Mouse (Mus musculus): ENCODE measurements around the gene Wdr54.

Wdr54 gene

DNA sequence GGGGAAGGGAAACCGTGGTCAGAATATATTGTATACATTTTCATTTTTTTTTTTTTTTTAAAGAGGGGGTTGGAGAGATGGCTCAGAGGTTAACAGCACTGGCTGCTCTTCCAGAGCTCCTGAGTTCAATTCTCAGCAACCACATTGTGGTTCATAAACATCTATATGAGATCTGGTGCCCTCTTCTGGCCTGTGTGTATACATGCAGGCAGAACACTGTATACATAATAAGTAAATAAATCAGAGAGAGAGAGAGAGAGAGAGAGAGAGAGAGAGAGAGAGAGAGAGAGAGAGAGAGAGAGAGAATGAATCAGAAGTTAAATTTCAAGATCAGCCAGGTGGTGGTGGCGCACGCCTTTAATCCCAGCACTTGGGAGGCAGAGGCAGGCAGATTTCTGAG lies 3.3 kb upstream of the Wdr54 start:
- DNase-seq (ENCODE audit: low spot score): peak; percentile 88

DNA sequence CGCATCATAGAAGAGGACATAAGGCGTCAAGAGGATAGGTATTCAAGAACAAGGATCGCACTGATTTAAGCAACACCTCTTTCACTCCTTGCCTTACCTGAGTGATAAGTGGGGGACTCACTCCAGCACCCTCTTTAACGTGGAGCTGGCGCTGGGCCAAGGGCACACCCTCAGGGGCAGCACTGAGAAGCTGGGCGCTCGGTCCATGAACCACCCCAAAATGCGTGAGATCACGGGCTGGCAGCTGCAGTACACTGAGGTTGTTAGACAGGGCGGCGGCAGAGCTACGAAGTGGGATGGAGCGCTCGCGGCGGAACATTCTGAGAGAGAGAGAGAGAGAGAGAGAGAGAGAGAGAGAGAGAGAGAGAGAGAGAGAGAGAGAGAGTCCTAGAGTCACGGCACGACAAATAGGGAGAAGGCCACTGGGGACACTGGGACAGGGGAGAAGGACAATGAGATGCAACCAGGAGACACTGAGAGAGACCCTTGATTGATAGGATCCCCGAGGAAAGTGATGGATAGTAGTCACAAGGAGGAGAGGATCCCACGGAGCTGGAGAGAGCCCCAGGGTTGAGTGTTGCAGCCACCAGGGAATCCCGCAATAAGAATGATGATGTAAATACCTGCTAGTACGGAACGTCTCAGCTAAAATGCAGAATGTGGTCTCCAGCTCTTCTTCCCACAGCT lies 502 bp downstream of the Wdr54 start:
- DNase-seq (ENCODE audit: low spot score): no peak

DNA sequence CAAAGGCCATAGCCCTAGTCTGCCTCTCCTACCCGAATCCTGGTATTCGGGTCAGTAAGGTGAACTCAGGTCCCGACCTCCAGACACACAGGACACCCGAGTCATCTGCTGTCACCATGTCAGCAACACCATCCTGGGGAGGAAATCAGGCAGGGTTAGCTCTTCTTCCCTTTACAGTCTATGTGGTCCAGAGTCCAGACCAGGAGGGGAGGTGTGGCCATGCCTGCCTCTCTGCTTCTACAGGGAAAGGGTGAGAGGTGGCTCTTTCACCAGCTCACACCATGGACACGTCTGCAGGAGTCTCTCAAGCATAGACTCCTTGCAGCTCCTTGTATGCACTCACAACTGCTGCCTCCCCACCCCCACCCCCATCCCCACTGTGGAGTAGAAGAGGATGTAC lies 2.7 kb downstream of the Wdr54 start:
- no peak for DNase-seq (ENCODE audit: low spot score)

DNA sequence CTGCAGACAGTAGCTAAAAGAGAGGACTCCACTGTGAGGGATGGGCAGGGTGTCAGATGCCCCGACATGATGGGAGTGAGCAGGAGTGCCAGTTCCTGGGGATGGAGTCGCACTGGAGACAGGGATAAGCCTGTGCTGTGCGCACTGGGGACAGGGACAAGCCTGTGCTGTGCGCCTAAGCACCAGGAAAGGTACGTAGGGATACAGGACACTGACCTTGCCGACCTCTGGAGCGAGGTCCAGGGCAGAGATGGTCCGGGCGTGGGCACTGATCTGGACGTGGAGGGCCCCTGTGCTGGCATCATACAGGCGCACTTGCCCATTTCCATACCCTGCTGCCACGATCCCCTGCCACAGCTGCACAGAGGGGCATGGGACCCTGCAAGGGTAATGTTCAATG lies 3.2 kb downstream of the Wdr54 start:
- DNase-seq (ENCODE audit: low spot score): no peak

DNA sequence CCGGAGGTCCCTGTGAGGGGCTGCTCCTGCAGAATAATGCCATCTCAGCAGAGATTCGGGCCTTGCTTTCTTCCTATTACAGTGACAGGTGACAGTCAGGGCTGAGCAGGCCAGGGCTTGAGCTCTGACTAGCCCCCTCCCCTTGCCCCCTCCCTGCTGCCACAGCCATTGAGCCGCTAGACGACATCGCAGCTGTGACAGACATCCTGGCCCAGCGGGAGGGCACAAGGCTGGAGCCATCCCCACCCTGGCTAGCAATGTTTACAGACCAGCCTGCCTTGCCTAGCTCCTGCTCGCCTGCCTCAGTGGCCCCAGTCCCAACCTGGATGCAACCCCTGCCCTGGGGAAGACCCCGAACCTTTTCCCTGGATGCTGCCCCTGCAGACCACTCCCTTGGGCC lies 4.5 kb downstream of the Wdr54 start:
- DNase-seq (ENCODE audit: low spot score): no peak

DNA sequence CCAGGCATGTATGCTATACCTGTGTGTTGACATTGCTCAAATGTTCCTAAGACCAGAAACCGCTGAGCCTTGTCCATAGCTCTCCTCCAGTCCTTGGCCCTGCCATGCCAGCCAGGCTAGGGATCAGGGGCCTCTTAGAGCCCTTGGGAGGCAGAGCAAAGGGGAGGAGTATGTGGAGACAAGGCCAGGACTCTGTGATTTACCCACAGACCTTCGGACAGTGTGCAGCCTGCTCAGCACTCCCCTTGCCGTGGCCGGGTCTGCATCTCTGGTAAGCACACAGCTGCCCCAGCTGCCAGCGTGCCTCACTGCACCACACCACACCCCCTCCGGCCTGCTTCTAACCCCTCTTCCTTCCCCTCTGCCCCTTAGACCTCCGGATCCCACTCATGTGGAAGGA lies 8.9 kb downstream of the Wdr54 start:
- DNase-seq (ENCODE audit: low spot score): no peak

DNA sequence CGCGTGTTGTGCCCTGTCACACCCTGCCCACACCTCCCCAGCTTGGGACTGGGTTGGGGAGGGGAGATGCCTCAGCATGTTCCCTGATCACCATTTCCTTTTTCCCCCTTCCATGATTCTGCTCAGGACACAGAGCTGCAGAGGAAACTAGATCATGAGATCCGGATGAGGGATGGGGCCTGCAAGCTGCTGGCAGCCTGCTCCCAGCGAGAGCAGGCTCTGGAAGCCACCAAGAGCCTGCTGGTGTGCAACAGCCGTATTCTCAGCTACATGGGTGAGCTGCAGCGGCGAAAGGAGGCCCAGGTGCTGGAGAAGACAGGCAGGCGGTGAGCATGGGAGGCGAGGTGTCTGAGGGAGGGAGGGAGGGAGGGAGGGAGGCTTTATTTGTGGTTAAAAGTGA lies 10.4 kb downstream of the Wdr54 start:
- no peak for DNase-seq (ENCODE audit: low spot score)

DNA sequence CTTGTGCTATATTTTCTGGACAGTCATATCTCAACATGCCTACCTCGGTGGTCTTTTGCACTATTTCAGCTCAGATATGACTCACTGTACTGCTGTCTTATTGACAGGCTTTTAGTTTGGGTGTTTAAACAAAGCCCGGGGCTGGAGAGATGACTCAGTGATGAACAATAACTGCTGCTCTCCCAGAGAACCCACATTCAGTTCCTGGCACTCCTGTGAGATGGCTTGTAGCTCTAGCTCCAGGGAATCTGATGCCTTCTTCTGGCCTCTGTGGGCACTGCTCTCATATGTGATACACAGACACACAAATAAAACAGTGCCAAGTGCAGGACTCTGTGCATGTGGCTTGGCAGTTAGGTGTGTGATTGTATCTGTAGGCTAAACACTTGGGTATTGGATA lies 11.0 kb downstream of the Wdr54 start:
- no peak for DNase-seq (ENCODE audit: low spot score)

DNA sequence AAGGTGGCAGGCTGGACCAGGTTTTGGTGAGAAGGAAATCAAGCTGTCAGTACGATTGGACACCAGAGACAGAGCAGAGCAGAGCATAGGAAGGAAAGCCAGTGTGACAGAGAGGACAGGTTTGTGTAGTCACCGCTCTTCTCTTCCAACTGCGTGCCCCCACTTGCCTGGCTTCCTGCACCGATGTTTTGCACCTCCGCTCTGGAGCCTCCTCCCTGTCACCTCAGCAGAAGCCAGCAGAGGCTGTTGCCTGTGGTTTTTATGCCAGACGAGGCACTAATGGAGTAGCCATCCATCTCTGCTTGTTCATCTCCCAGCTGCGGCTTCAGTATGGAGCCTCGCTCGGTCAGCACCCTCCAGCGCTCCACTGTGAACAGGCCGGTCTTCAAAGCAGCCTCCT lies 13.3 kb downstream of the Wdr54 start:
- DNase-seq (ENCODE audit: low spot score): no peak

DNA sequence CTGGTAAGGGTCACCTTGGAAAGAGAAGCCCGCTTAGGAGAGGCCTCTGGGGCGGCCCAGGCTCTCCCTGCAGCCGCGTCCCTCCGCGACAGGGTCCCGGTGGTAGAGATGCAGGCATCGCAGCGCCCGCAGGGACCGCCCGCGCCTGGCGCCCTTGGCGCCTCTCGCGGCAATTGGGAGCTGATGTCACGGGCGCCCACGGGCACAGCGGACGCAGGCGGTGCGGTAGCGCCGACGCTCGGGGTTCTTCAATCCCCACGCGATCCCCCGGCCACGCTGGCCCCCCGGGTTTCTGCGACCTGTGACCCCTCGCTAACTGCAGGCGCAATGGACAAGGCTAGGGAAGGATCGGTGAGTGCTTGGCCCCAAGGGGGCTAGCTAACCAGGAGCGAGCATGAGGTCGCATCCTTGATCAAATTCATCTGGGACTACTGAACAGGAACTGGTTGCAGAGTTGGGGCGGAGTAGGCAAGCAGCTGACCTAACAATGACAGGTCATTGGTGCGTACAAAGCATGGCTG lies 13.9 kb downstream of the Wdr54 start:
- DNase-seq (ENCODE audit: low spot score): peak; percentile 54

DNA sequence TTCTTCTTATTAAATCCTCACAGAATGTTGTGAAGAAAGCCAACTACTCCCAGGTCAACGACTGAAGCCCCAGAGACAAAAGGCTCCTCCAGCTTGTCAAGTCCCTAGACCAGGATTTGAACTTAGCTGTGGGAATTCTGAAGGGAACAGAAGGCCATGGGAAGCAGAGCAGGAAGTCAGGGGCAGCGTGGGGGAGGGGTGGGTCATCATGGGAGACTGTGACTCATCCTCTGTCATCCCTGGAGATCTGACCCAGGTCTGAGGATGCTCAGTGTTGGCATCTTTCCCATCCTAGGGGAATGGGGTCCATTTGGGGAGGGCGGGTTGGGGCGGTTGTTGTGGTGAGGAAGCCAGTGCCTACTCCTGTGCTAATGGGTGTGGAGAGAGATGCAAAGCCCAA lies 14.6 kb downstream of the Wdr54 start:
- DNase-seq (ENCODE audit: low spot score): no peak

DNA sequence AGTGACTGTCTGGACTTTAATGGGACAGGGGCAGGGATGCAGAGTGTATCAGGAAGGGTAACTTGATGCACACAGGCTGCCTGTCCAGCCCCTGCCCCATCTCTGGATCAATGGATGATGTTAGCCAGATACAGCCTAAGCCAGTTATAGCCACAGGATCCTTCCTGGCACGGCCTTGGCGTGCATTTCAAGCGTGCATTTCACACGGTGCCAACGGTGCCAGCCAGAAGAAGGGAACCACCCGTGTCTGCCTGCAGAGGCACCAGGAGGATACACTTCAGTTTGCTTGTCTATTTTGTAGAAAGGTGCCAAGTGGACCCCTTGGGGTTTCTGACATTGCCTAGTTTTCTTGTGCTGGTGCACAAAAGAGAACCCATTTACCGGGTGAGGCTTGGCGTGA lies 16.2 kb downstream of the Wdr54 start:
- DNase-seq (ENCODE audit: low spot score): no peak

DNA sequence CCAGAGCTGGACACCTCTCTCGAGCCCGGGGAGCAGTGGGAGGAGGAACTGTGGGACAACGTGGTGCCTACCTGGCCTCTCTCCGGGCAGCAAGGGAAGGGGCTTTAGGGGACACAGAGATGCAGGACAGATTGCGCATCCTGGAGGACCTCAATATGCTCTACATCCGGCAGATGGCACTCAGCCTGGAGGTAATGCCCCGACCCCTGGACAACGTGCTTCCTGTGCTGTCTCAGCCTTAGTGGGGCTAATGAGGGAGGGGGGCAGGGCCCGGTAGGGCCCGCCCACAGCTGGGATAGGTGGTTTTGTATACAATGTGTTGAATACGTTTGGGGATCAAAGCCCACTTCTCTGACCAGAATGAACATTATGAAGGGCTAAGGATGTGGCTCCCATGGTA lies 18.1 kb downstream of the Wdr54 start:
- peak; percentile 83 for DNase-seq (ENCODE audit: low spot score)

DNA sequence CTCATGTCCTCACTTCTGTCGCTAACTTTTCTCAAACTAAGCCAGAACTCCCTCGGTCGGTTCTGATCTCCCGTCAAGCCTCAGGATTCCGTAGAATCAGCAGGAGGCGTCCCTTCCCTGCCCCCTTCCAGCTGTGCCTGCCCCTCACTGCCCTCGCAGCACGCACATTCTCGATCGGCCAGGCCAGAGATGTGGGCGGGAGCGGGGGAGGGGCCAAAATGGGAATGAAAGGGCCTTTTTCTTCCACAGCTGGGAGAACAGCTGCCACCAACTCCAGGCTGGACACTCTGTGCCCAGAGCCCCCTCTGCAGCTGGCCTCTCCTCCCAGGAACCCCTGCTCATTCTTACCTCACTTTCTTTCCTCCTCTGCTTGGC lies 18.6 kb downstream of the Wdr54 start:
- DNase-seq (ENCODE audit: low spot score): peak; percentile 95

DNA sequence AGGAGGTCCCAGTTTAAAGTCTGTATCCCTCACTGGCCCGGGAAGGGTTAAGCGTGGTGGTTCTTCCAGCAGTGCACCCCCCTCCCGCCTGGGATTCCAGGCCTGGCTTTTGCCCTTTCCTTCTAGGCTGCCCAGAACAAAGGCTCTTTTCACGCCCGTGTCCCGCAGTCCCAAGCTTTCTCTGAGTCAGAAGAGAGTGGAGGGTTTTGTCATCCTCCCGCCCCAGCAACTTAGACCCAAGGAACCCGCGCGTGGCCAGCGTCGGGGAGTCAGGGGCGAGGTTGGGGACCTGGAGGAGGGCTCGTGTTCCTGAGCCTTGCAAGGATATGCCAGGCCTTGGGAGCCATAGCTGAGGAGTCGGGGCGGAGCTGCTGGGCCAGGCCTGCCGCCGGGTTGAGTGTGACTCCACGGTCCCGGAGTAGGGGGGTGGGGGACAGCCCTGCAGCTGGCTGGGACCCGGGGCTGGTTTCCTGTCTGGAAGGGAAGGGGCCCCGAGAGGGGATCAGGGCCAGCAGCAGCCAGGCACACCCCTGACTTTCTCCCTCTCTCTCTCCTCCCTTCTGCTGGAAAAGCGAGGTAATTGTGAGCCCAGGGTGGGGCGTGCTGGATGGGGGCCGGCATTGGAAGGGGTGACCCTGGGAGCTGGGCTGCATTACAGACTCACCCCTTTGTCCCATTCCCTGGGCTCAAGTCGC lies 19.2 kb downstream of the Wdr54 start:
- DNase-seq (ENCODE audit: low spot score): peak; percentile 93

DNA sequence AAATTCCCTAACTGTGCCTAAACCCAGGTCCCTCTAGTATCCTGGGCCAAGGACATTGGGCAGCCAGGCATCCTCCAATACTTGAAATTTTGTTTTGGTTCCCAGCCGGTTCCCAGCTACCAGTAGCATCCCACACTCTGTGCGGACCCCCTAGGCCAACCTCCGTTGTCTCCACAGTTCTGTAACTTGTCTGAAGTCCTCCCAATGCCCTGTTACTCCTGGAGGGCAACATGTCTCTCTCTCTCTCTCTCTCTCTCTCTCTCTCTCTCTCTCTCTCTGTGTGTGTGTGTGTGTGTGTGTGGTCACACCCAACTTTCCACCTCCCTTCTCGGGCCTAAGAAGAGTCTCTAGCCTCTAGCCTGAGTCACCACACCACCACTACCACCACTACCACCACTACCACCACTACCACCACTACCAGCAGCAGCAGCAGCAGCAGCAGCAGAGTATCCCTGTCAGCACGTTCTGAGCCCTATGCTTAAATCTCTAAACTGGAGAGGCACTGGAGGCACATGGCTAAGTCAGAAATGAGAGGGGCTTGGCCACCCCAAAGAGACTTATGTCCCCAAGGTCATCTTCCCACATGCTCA lies 19.8 kb downstream of the Wdr54 start:
- DNase-seq (ENCODE audit: low spot score): no peak

DNA sequence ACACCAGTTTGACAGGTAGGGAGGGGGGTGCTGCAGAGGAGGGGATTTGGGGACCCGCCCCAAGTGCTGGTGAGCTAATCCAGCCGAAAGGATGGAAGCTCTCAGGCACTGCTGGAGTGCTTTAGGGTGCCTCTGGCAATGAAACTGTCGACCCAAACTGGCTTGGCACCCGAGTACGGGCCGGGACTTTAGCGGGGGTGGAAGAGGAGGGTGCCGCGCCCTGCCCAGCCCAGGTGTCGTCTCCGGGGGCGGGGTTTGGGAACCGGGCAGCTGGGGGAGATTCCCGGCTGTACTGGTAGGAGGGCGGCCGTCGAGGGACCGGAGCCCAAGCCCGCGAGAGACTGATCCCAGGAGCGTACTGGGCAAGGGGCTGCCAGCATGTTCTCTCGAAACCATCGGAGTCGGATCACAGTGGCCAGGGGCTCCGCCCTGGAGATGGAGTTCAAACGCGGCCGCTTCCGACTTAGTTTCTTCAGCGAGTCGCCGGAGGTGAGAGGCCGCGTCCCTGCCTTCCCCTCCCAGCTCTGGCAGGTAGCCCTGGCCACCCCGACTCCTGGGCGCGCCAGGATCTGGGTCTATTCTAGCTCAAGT lies 20.5 kb downstream of the Wdr54 start:
- peak; percentile 40 for DNase-seq (ENCODE audit: low spot score)

DNA sequence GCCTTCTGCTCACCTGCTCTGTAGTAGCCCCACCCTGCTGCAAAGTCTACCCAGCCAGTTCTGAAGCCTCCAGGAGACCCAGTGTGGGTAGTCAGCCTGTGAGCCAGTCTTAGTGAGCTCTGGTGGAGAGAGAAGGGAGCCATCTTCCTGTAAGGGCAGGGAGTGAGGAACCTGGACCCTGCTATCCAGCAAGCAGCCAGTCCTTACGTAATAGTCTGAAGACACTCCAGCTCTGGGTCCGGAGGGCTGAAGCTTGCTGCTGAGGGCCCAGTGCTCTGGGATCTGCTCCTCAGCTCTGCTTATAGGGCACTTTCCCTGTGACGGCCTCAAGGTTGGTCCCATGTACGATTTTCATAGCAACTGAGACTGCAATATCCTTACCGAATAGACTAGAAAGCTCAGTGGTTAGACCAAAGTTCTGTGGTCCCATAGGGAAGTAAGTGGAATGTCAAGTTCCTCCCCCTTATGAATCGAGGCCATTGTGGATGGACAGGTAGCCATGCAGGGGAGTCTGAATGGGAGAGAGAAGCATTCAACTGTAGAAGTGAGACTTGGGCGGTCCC lies 21.2 kb downstream of the Wdr54 start, which contains the start of gene Rtkn:
Gene Rtkn, plus strand, starts transcription at position 513 of the 563 bp plus-strand sequence.
- DNase-seq (ENCODE audit: low spot score): no peak

DNA sequence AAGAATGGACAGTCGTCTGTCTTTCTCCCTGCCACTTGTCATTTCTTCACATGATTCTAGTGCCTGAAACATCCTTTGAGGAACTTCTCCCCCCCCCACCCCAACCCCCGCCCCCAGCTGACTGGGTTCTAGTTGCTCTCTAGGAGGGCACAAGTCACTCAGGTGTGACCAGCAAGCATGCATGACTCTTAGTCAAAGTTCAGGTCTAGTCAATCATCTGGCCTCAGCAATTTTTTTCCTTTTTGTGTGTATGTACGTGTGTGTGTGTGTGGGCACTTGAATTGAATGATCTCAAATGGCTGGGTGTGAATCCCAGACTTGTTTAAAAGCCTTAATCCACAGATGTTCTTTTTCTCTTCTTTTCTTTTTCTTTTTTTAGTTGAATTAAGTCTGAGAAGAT lies 22.0 kb downstream of the Wdr54 start:
- no peak for DNase-seq (ENCODE audit: low spot score)

DNA sequence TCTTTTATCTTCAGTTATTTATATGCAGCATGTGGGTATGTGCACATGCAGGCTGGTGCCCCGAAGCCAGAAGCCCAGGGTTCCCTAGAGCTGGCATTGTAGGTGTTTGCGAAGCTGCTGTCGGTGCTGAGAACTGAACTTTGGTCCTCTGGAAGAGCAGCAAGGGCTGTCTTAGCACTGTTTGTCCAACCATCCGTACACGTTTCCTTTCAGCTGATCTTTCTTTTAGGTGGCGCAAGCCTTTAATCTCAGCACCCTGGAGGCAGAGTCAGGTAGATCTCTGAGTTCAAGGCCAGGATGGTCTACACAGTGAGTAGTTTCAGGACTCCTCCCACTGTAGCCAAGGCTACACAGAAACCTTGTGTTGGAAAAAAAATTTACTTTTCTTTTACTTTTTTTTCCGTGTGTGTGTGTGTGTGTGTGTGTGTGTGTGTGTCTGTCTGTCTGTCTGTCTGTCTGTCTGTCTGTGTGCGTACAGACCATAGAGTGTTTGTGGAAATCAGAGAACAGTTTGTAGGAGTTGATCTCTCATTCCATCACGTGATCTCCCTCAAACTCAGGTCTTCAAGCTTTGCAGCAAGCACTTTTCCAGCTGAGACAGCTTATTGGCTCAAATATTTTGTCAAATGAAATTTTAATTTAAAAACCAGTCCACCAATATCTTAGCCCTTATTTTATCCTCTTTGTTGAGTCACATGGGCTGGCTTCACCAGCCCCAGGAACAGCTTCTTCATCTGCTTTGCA lies 23.8 kb downstream of the Wdr54 start:
- DNase-seq (ENCODE audit: low spot score): no peak

DNA sequence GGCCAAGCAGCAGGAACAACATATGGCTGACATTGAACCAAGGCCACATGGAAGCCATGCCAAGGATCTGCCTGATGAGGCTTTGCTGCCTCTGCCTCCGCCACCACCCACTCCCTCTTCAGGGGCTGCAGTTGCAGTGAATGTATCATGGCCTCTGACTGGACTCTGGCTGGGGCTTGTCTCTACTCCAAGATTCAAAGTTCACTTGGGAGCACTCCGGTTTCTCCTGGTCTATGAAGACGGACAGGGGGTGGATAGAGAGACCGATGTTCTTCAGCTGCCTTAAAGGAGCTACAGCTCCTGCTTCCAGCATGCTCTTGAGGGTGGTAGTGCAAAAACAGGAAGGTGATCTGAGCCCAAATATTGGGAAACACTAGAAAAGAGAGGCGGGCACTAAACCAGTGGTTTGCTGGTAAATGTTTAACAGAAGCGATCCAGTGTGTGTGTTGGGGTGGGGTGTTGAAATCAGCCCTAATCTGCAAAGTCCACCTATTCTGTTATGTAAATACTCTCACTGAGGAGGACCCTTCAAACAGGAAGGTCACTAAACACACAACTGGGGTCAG lies 24.6 kb downstream of the Wdr54 start:
- DNase-seq (ENCODE audit: low spot score): no peak

DNA sequence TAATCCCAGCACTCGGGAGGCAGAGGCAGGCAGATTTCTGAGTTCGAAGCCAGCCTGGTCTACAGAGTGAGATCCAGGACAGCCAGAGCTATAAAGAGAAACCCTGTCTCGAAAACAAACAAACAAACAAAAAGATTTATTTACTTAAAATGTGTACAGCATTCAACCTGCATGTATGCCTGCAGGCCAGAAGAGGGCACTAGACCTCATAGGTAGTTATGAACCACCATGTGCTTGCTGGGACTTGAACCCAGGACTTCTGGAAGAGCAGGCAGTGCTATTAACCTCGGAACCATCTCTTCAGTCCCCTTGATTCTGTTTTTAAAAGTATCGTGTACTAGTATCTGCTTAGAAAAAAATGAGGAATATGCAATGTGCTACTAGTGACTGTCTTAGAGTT lies 28.8 kb downstream of the Wdr54 start:
- DNase-seq (ENCODE audit: low spot score): no peak
